Mouse (Mus musculus): Measurements from ENCODE around the gene Slc44a4.
A peak's percentile ranks its signal among the peaks of the same experiment; 100 is the strongest.
"Not testable (repeated sequence)": the region's sequence is repeated elsewhere in the genome, so short reads cannot be mapped to it uniquely, and the experiment has no call there.

The Slc44a4 gene

DNA sequence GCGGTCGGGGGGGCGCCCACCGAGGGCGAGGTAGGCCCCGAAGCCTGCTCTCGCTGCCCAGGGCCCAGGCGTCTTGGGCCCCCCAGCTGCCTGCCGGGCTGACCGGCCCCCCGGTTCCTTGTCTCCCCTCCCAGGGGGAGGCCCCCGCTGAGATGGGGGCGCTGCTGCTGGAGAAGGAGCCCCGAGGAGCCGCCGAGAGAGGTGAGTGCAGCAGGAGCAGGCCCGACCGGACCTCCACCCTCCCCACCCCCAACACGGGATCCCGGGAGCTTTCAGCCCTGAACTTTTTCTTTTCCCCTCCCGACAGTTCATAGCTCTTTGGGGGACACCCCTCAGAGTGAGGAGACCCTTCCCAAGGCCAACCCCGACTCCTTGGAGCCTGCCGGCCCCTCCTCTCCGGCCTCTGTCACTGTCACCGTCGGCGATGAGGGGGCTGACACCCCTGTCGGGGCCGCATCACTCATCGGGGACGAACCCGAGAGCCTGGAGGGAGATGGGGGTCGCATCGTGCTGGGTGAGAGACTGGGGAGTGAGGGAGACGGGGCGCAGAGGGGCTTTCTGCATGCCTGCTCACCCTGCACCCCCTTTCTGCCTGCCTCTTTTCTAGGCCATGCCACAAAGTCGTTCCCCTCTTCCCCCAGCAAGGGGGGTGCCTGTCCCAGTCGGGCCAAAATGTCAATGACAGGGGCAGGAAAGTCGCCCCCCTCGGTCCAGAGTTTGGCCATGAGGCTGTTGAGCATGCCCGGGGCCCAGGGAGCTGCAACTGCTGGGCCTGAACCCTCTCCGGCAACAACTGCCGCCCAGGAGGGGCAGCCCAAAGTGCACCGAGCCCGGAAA, 15.0 kb upstream of the Slc44a4 start:
- DNase-seq: peak; percentile 31 to 46

- peak in 1 of 2 experiments; percentile 42 for DNase-seq
Observed at GRCm38 (mm10) chr17:34899890-34900243, 14.4 kb upstream of the Slc44a4 start.

DNA sequence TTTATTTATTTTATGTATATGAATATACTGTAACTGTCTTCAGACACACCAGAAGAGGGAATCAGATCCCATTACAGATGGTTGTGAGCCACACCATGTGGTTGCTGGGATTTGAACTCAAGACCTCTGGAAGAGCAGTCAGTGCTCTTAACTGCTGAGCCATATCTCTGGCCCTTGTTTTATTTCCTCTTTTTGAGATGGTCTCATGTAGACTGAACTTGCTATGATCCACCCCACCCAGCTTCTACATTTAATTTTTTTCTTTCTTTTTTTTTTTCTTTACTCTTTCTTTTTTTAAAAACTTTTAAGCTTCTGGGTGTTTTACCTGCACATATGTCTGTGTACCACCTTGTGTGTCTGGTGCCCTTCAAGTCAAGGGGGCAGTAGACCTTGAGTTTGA, 13.4 kb upstream of the Slc44a4 start:
- DNase-seq: not testable (repeated sequence)

- DNase-seq: not testable (repeated sequence)
Observed at GRCm38 (mm10) chr17:34901948-34902347, 12.3 kb upstream of the Slc44a4 start.

DNA sequence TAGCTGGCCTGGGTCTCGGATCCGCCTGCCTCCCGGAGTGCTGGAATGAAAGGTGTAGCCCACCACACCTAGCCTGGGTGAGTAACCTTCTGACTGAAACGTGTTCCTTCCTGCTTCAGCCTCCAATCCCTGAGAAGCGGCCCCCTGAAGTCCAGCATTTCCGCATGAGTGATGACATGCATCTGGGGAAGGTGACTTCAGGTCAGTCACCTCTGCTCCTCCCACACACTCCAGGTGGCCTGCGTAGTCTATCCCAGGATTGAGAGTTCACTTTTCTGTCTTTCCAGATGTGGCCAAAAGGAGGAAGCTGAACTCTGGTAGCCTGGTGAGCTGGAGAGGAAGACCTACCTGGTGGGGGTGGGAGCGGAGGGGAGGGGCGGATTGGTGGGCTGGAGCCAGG, 11.4 kb upstream of the Slc44a4 start:
- DNase-seq: no peak

DNA sequence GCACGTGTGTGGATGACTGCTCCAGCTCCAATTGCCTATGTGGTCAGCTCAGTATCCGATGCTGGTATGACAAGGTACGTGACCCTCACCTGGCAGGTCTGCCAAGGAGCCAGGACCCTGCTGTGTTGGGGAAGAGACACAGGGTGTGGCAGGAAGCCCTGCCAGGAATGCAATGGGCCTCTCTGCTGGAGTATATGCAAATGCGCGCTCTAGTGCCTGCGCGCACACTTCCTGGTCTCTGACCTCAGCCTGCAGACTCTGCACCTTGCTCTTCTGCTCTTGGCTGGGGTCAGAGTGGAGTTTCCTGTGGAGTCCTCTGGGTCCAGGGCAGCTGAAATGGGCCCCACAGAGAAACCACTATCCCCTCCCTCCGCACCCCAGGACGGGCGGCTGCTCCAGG, 3.3 kb upstream of the Slc44a4 start:
- DNase-seq: no peak

DNA sequence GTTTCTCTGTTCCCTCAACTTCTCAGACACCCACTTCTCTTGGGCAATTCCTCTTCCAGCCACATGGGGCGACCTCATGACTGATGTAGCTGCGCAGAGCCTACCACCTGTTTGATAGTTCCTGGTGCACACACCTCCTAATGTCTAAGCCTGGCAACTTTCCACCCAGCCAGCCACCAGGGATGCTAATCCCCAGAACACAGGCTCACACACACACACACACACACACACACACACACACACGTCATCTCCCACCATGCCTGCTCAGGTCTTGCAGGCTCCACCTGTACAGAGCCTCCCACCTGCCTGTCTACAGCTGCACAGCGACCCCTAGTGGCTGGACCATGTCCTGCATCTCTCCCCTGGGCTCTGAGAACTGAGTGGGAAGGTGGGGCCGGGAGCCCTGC, 2.3 kb upstream of the Slc44a4 start:
- DNase-seq: peak; percentile 80 to 85

DNA sequence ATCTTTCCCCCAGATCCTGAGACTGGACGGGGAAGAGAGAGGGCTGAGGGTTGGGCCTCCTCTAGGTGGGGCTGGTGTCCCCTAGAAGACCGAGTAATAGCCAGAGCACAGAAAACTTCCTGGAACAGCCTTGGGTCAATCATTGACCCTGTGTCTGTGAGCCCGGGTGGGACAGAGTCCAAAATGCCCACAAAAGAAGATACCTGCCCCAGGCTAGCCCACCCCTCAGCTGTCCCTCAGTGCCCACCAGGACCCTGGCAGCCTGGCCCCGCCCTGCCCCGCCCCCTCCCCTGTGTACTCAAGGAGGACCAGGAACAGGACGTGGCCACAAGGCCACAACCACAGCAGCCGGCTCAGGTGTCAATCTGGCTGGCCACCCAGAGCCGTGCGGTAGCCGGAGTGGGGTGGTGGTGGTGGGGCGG, 1.2 kb downstream of the Slc44a4 start:
- DNase-seq: peak in 1 of 2 experiments; percentile 64

GRCm38 (mm10) chr17:34916316-34916715, 2.0 kb downstream of the Slc44a4 start:
- no peak for DNase-seq

GRCm38 (mm10) chr17:34917188-34917587, 2.9 kb downstream of the Slc44a4 start:
- DNase-seq: no peak

DNA sequence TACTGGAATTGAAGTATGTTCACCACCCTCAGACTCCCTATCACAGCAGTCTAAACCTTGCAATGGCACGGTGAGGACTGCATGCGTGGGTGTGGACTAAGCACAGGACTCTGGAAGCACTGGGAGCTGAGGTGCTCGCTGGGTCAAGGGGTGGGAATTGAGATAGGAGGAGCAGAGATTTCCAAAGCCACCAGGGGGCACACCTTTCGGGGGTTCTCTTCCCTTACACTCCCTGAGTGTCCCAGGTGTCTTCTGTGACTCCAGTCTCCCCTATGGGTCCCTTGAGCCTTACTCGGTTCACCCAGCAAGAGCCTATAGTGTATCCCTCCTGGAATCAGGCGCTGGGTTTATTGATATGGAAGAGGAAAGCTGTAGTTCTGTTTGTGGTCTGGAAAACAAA, 8.7 kb downstream of the Slc44a4 start:
- DNase-seq: no peak

- no peak for DNase-seq
Observed at GRCm38 (mm10) chr17:34924258-34924657, 10.0 kb downstream of the Slc44a4 start.

- DNase-seq: peak in 1 of 2 experiments; percentile 37
Observed at GRCm38 (mm10) chr17:34927306-34928019, 13.2 kb downstream of the Slc44a4 start.

DNA sequence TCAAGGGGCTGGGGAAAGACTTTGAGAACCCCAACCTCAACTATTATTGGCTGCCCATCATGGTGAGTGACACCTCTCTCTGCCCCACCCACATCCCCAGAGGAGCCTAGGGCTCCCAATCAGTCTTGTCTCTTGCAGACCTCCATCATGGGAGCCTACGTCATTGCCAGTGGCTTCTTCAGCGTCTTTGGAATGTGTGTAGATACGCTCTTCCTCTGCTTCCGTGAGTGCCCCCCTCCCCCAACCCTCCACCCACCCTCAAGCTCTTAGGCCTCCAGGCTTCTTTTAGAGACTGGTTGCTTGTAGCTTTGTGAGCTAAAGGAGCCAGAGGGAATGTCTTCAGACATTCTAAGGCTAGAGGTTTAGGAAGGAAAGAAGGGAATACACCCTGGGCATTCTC, 14.6 kb downstream of the Slc44a4 start:
- no peak for DNase-seq

DNA sequence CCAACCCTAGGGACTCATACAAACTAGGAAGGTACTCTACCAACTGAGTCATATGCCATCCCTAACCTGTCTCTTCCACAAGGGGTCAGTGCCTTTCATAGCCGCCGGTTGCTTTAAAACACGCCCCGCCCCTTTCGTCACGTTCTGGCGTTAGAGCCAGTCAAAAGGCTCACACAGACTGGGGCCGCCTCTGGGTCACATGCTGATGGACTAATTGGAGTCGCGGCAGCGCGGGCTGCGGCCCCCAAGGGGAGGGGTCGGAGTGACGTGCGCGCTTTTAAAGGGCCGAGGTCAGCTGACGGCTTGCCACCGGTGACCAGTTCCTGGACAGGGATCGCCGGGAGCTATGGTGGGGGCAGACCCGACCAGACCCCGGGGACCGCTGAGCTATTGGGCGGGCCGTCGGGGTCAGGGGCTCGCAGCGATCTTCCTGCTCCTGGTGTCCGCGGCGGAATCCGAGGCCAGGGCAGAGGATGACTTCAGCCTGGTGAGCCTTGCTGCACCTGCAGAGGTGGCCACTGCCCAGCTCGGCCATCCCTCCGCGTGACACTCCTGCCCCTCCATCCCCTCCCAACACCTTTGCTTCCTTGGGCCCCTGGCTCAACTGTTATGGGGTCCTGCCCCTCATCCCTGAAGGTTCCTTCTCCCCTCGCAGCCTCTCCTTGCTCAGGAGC, 16.9 kb downstream of the Slc44a4 start, which contains the start of gene Neu1:
Gene Neu1, plus strand, starts transcription at position 193 of the 674 bp plus-strand sequence.
- DNase-seq: peak; percentile 99

DNA sequence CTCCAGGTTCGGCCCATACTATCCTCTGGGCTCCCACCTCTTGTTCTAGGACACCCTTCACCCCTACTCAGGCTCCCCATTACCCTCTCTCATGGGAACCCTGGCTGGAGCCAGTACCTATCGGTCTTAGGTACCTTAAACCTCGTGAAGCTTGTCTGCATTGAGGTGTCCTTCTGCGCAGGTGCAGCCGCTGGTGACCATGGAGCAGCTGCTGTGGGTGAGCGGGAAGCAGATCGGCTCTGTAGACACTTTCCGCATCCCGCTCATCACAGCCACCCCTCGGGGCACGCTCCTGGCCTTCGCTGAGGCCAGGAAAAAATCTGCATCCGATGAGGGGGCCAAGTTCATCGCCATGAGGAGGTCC, 17.5 kb downstream of the Slc44a4 start:
- no peak for DNase-seq

GRCm38 (mm10) chr17:34932287-34932686, 18.0 kb downstream of the Slc44a4 start:
- no peak for DNase-seq

DNA sequence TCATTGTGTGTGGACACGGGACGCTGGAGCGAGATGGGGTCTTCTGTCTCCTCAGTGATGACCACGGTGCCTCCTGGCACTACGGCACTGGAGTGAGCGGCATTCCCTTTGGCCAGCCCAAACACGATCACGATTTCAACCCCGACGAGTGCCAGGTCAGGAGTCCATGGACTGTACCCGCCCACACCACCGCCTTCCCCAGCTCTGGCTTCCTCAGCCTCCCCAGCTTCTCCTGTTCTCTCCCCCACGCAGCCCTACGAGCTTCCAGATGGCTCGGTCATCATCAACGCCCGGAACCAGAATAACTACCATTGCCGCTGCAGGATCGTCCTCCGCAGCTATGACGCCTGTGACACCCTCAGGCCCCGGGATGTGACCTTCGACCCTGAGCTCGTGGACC, 19.8 kb downstream of the Slc44a4 start:
- DNase-seq: no peak

GRCm38 (mm10) chr17:34934830-34935229, 20.6 kb downstream of the Slc44a4 start:
- no peak for DNase-seq

GRCm38 (mm10) chr17:34937960-34938505, 23.8 kb downstream of the Slc44a4 start:
- DNase-seq: no peak

GRCm38 (mm10) chr17:34941344-34942041, 27.2 kb downstream of the Slc44a4 start:
- no peak for DNase-seq

DNA sequence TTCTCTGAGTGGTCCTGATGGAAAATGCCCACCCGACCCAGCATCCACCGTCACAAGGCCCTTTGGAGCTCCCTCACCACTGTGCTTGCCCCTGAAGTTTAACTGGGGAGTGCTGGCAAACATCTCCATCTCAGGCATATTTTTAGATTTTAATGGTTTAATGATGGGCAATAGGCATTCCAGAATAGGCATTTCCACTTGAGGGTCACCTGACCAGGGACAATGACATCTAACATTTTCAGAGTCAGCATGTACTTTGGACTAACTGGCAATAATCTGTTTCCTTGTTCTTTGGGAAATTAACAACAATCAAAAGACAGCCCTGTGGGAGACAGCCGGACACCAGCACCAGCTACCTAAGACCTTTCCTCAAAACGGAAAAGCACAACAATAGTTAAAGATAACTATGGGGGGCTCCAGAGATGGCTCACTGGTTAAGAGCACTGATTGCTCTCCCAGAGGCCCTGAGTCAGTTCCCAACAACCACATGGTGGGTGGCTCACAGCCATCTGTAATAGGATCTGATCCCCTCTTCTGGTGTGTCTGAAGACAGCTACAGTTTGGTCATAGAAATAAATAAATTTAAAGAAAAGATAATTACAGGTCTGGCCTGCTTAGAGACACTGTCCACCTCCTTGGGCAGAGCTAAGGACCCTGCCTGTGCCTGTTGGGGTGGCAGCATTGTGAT, 29.0 kb downstream of the Slc44a4 start:
- DNase-seq: no peak

Measured in lung, adult 18-20 months (tissue).